Mouse (Mus musculus): ENCODE data around the gene Josd2. TPM values are rescaled to one million over a fixed set of nuclear protein-coding genes. Genes with fewer than 3 reads are reported as not detected.

Gene Josd2
- polyA plus RNA-seq, 1 experiment = 92.8 TPM

- Histone ChIP-seq H3K36me3 (ENCODE audit: control insufficient read depth, insufficient read depth, low read length) (no peaks in the 10 kb centered on the region), H3K4me3 (ENCODE audit: insufficient read depth, low read depth, low read length) (no peak overlapping the region), H3K27me3 (replicated peaks; ENCODE audit: control insufficient read depth, insufficient read depth, low read length) (no peaks in the 10 kb centered on the region), H3K27ac (ENCODE audit: insufficient read depth, low read depth, low read length) (no peak overlapping the region), H3K4me1 (ENCODE audit: control insufficient read depth, insufficient read depth, low read length) (no peaks in the 10 kb centered on the region)
- TF ChIP-seq CTCF (conservative IDR thresholded peaks at IDR 0.05; ENCODE audit: insufficient read depth, insufficient read length, low read depth, low read length) (peak; percentile 75), POLR2A (IDR thresholded peaks at IDR 0.05; ENCODE audit: low read depth, low read length) (no peak)
- peak; percentile 60 for DNase-seq
- 38% methylated on average over 5 of the region's 5 CpGs for WGBS
Observed at GRCm38 (mm10) chr7:44501563-44502115, 33.9 kb downstream of the Josd2 start.

- no peaks in the 10 kb centered on the region for H3K36me3 ChIP-seq (ENCODE audit: control insufficient read depth, insufficient read depth, low read length)
- H3K27ac ChIP-seq (ENCODE audit: insufficient read depth, low read depth, low read length) = no peak overlapping the region
- no peak overlapping the region for H3K4me3 ChIP-seq (ENCODE audit: insufficient read depth, low read depth, low read length)
- no peaks in the 10 kb centered on the region for H3K4me1 ChIP-seq (ENCODE audit: control insufficient read depth, insufficient read depth, low read length)
- no peak for DNase-seq
- TF ChIP-seq CTCF (conservative IDR thresholded peaks at IDR 0.05; ENCODE audit: insufficient read depth, insufficient read length, low read depth, low read length) = no peak
- TF ChIP-seq POLR2A (IDR thresholded peaks at IDR 0.05; ENCODE audit: low read depth, low read length) = no peak
- H3K27me3 ChIP-seq (replicated peaks; ENCODE audit: control insufficient read depth, insufficient read depth, low read length) = no peaks in the 10 kb centered on the region
Observed at GRCm38 (mm10) chr7:44507491-44507890, 39.7 kb downstream of the Josd2 start.

GRCm38 (mm10) chr7:44519240-44519913 lies 51.6 kb downstream of the Josd2 start:
- DNase-seq = no peak
- Histone ChIP-seq H3K4me3 (ENCODE audit: insufficient read depth, low read depth, low read length) (no peak overlapping the region), H3K36me3 (ENCODE audit: control insufficient read depth, insufficient read depth, low read length) (no peaks in the 10 kb centered on the region), H3K27ac (ENCODE audit: insufficient read depth, low read depth, low read length) (no peak overlapping the region), H3K4me1 (ENCODE audit: control insufficient read depth, insufficient read depth, low read length) (no peaks in the 10 kb centered on the region), H3K27me3 (replicated peaks; ENCODE audit: control insufficient read depth, insufficient read depth, low read length) (no peaks in the 10 kb centered on the region)
- TF ChIP-seq POLR2A (IDR thresholded peaks at IDR 0.05; ENCODE audit: low read depth, low read length) (no peak), CTCF (conservative IDR thresholded peaks at IDR 0.05; ENCODE audit: insufficient read depth, insufficient read length, low read depth, low read length) (peak; percentile 40)
- WGBS = 68% methylated on average over 9 of the region's 9 CpGs

GRCm38 (mm10) chr7:44520990-44521389 lies 53.2 kb downstream of the Josd2 start:
- Histone ChIP-seq H3K4me1 (ENCODE audit: control insufficient read depth, insufficient read depth, low read length) (no peaks in the 10 kb centered on the region), H3K36me3 (ENCODE audit: control insufficient read depth, insufficient read depth, low read length) (no peaks in the 10 kb centered on the region), H3K27me3 (replicated peaks; ENCODE audit: control insufficient read depth, insufficient read depth, low read length) (no peaks in the 10 kb centered on the region), H3K27ac (ENCODE audit: insufficient read depth, low read depth, low read length) (no peak overlapping the region), H3K4me3 (ENCODE audit: insufficient read depth, low read depth, low read length) (no peak overlapping the region)
- DNase-seq = no peak
- TF ChIP-seq CTCF (conservative IDR thresholded peaks at IDR 0.05; ENCODE audit: insufficient read depth, insufficient read length, low read depth, low read length) = no peak
- TF ChIP-seq POLR2A (IDR thresholded peaks at IDR 0.05; ENCODE audit: low read depth, low read length) = no peak
- 55% methylated on average over 3 of the region's 3 CpGs for WGBS

Other genes starting within 250 kb of the Josd2 start
- gene Klk1, start 242.6 kb upstream of the Josd2 start, polyA plus RNA-seq (2012; rRNA removed) = 4,551 and 6,375 TPM in 2 replicates
- 0.06 TPM in 1 of 2 replicates, not detected in the other for gene Gm36864, start 231.8 kb upstream of the Josd2 start, polyA plus RNA-seq (2012; rRNA removed)
- 27.2 and 32.1 TPM in 2 replicates for gene 1700028J19Rik, start 221.3 kb upstream of the Josd2 start, polyA plus RNA-seq (2012; rRNA removed)
- 39.4 and 47.9 TPM in 2 replicates for gene 2410002F23Rik, start 221.3 kb upstream of the Josd2 start, polyA plus RNA-seq (2012; rRNA removed)
- gene Acp4, start 210.6 kb upstream of the Josd2 start, polyA plus RNA-seq (2012; rRNA removed) = not detected in 2 replicates
- gene Gm15517, start 206.5 kb upstream of the Josd2 start, polyA plus RNA-seq (2012; rRNA removed) = not detected in 2 replicates
- 6.4 and 8.1 TPM in 2 replicates for gene Clec11a, start 161.1 kb upstream of the Josd2 start, polyA plus RNA-seq (2012; rRNA removed)
- gene Shank1, start 157.7 kb upstream of the Josd2 start, polyA plus RNA-seq (2012; rRNA removed) = 0.43 and 0.66 TPM in 2 replicates
- 12.0 and 12.9 TPM in 2 replicates for gene Syt3, start 83.9 kb upstream of the Josd2 start, polyA plus RNA-seq (2012; rRNA removed)
- gene 1700008O03Rik, start 82.2 kb upstream of the Josd2 start, polyA plus RNA-seq (2012; rRNA removed) = 0.69 and 0.75 TPM in 2 replicates
- 0.30 and 0.52 TPM in 2 replicates for gene Lrrc4b, start 39.0 kb upstream of the Josd2 start, polyA plus RNA-seq (2012; rRNA removed)
- gene Aspdh, start 2.6 kb upstream of the Josd2 start, polyA plus RNA-seq (2012; rRNA removed) = 224 and 293 TPM in 2 replicates
- gene Emc10, start 28.5 kb downstream of the Josd2 start, polyA plus RNA-seq (2012; rRNA removed) = 298 and 346 TPM in 2 replicates
- gene Fam71e1, start 28.6 kb downstream of the Josd2 start, polyA plus RNA-seq (2012; rRNA removed) = 12.2 and 18.6 TPM in 2 replicates
- 0.12 and 6.4 TPM in 2 replicates for gene Mybpc2, start 56.7 kb downstream of the Josd2 start, polyA plus RNA-seq (2012; rRNA removed)
- 0.88 and 8.3 TPM in 2 replicates for gene Spib, start 64.1 kb downstream of the Josd2 start, polyA plus RNA-seq (2012; rRNA removed)
- gene Pold1, start 80.9 kb downstream of the Josd2 start, polyA plus RNA-seq (2012; rRNA removed) = 12.7 and 14.2 TPM in 2 replicates
- gene Nr1h2, start 86.0 kb downstream of the Josd2 start, polyA plus RNA-seq (2012; rRNA removed) = 136 and 159 TPM in 2 replicates
- gene Napsa, start 104.4 kb downstream of the Josd2 start, polyA plus RNA-seq (2012; rRNA removed) = 4,402 and 6,941 TPM in 2 replicates
- gene Kcnc3, start 122.7 kb downstream of the Josd2 start, polyA plus RNA-seq (2012; rRNA removed) = 19.1 and 20.6 TPM in 2 replicates
- 8.5 and 12.4 TPM in 2 replicates for gene Myh14, start 202.9 kb downstream of the Josd2 start, polyA plus RNA-seq (2012; rRNA removed)
- gene Izumo2, start 240.8 kb downstream of the Josd2 start, polyA plus RNA-seq (2012; rRNA removed) = not detected in 2 replicates